Mouse (Mus musculus): ENCODE results near the gene Pkn1.

DNA sequence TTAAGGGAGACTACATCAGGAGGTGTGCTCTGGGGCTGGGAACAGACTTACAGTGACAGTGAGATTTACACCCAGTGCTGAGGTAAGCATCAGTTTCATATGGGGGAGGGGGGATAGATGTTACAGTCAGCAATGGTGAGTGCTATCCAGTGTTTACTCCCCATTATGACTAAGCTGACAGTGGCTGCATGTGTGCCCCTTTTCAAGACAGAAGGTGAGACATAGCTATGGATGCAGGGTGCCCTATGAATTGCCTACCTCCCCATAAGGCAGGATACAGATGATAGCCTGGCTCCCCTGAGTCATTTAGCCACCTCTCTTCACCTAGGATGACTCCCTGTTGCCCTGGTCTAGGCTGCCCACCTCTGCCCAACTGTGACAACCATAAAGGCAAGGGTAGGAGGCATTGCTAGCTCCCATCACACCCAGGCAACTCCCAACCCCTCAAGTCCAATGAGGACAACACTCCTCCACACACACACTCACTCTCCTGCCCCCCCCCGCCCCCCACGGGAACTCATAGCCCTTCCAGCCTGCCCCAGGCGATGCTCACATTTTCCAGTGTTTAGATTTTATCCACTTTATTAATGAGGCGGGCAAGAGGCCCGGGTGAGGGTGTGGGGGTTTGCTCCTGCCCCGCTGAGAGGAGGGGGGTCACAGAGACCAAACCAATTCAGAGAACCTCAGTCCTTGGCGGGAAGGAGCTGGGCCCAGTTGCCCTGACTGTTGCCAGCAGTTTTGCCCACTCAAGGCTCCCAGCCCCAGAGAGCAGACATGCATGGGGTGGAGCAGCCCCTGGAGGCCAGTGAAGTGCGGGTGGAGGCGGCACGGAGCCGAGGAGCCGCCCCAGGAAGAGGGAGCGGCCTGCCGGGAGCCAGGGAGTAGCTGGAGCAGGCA is 32.8 kb downstream of the Pkn1 start, which contains the start of gene Ptger1:
- TF ChIP-seq CTCF (IDR thresholded peaks at IDR 0.05; ENCODE audit: low read depth, low read length) (no peak), GATA1 (IDR thresholded peaks at IDR 0.05; ENCODE audit: borderline replicate concordance, low read length) (no peak)
